Mouse (Mus musculus): Measurements from ENCODE around the gene Hoxb8.

Gene Hoxb8

GRCm38 (mm10) chr11:96286739-96287385 lies 5.2 kb downstream of the Hoxb8 start:
- peak; percentile 79 for DNase-seq

- no peak for DNase-seq
Observed at GRCm38 (mm10) chr11:96287411-96287810, 5.7 kb downstream of the Hoxb8 start.

GRCm38 (mm10) chr11:96288455-96289221 lies 6.9 kb downstream of the Hoxb8 start:
- no peak for DNase-seq

- DNase-seq: peak; percentile 48
Observed at GRCm38 (mm10) chr11:96289293-96289692, 7.6 kb downstream of the Hoxb8 start.

GRCm38 (mm10) chr11:96289837-96290236 lies 8.1 kb downstream of the Hoxb8 start:
- no peak for DNase-seq

- peak; percentile 45 for DNase-seq
Observed at GRCm38 (mm10) chr11:96290705-96291355, 9.1 kb downstream of the Hoxb8 start.

- peak; percentile 88 for DNase-seq
Observed at GRCm38 (mm10) chr11:96291681-96292564, 10.2 kb downstream of the Hoxb8 start, which contains the start of gene Hoxb6. Gene Hoxb6, plus strand, starts transcription at chr11:96292476.

- DNase-seq: no peak
Observed at GRCm38 (mm10) chr11:96292565-96293301, 11.0 kb downstream of the Hoxb8 start.

GRCm38 (mm10) chr11:96293302-96293921 lies 11.7 kb downstream of the Hoxb8 start:
- no peak for DNase-seq

GRCm38 (mm10) chr11:96294245-96295091 lies 12.8 kb downstream of the Hoxb8 start:
- DNase-seq: peak; percentile 95

- peak; percentile 93 for DNase-seq
Observed at GRCm38 (mm10) chr11:96295092-96295835, 13.6 kb downstream of the Hoxb8 start.

- DNase-seq: no peak
Observed at GRCm38 (mm10) chr11:96296997-96297396, 15.3 kb downstream of the Hoxb8 start.

GRCm38 (mm10) chr11:96297428-96297827 lies 15.7 kb downstream of the Hoxb8 start:
- no peak for DNase-seq

- DNase-seq: no peak
Observed at GRCm38 (mm10) chr11:96297968-96298635, 16.4 kb downstream of the Hoxb8 start.

- peak; percentile 92 for DNase-seq
Observed at GRCm38 (mm10) chr11:96298895-96299667, 17.4 kb downstream of the Hoxb8 start.

- no peak for DNase-seq
Observed at GRCm38 (mm10) chr11:96299781-96300180, 18.1 kb downstream of the Hoxb8 start.

- DNase-seq: no peak
Observed at GRCm38 (mm10) chr11:96300354-96301063, 18.8 kb downstream of the Hoxb8 start.

GRCm38 (mm10) chr11:96301064-96301431 lies 19.3 kb downstream of the Hoxb8 start:
- no peak for DNase-seq

All from kidney, adult 9 months (tissue).